Mouse (Mus musculus) midbrain, embryonic 14.5 days (tissue): Measurements from ENCODE around the gene Tmem266. TPM values are rescaled to one million over a fixed set of nuclear protein-coding genes. Genes with fewer than 3 reads are reported as not detected.
A peak's percentile ranks its signal among the peaks of the same experiment; 100 is the strongest.

Experiments used
- ATAC-seq: fragments of 200-750 bp; cut with Nextera tagmentation; 2 replicates; pipeline ENCODE4 v1.8.0; 2017; ENCODE audit warnings: moderate number of reproducible peaks, moderate library complexity; ENCODE audit not compliant: low FRiP score, low TSS enrichment
- DNase-seq: peaks from one replicate; pipeline ENCODE4 v3.0.0-alpha.2; 2015
- H3K27ac ChIP-seq: fragments of 300-500 bp; sonication (generic); replicated peaks from 2 replicates; pipeline ENCODE4 v1.5.1; 2014; ENCODE audit warnings: mild to moderate bottlenecking, low read depth, low read length, moderate library complexity
- H3K27me3 ChIP-seq: fragments of 300-500 bp; sonication (generic); 2 replicates; pipeline ENCODE4 v1.6.1; 2014; ENCODE audit warnings: low read length, control low read depth, mixed read lengths; ENCODE audit not compliant: control insufficient read depth, insufficient read depth
- H3K36me3 ChIP-seq: fragments of 300-500 bp; sonication (generic); 2 replicates; pipeline ENCODE4 v1.6.1; 2014; ENCODE audit warnings: low read length, control low read depth; ENCODE audit not compliant: control insufficient read depth, insufficient read depth
- H3K4me1 ChIP-seq: fragments of 300-500 bp; sonication (generic); 2 replicates; pipeline ENCODE4 v1.6.1; 2014; ENCODE audit warnings: mild to moderate bottlenecking, antibody characterized with exemption, low read length, control low read depth; ENCODE audit not compliant: control insufficient read depth, insufficient read depth
- H3K4me2 ChIP-seq: fragments of 300-500 bp; sonication (generic); 2 replicates; pipeline ENCODE4 v1.6.1; 2014; ENCODE audit warnings: mild to moderate bottlenecking, low read length, moderate library complexity
- H3K4me3 ChIP-seq: fragments of 300-500 bp; sonication (generic); replicated peaks from 2 replicates; pipeline ENCODE4 v1.5.1; 2014; ENCODE audit warnings: low read depth, low read length
- H3K9ac ChIP-seq: fragments of 300-500 bp; sonication (generic); replicated peaks from 2 replicates; pipeline ENCODE4 v1.6.1; 2014; ENCODE audit warnings: mild to moderate bottlenecking, low read length, moderate library complexity
- H3K9me3 ChIP-seq: fragments of 300-500 bp; sonication (generic); 2 replicates; pipeline ENCODE4 v1.6.1; 2016; ENCODE audit warnings: low read length, control low read depth, mixed read lengths; ENCODE audit not compliant: control insufficient read depth
- WGBS: fragments of 180-500 bp; shearing (Covaris S2); extraction: QIAGEN DNeasy Blood & Tissue Kit; methylation state at CpG from one replicate; pipeline ENCODE4 v1.1.7; 2014; 5-methylcytosine and 5-hydroxymethylcytosine counted together
- polyA plus RNA-seq: library from polyadenylated mRNA; unstranded; fragments of >200 nt; fragmentation: Nextera tagmentation; extraction: Ambion mirVana; gene quantifications from 2 replicates; pipeline ENCODE4 v1.2.1, GENCODE M21; 2014

The Tmem266 gene
- polyA plus RNA-seq, 1 experiment from 2014 or later, result 2.4 TPM

- no peak overlapping the region for H3K4me3 ChIP-seq
- no peaks in the 10 kb centered on the region for H3K36me3 ChIP-seq
- ATAC-seq (no peak), DNase-seq (no peak)
- no peaks in the 10 kb centered on the region for H3K4me1 ChIP-seq
- no peaks in the 10 kb centered on the region for H3K9me3 ChIP-seq
- H3K4me2 ChIP-seq, result no peak overlapping the region
- no peaks in the 10 kb centered on the region for H3K27me3 ChIP-seq
- no peak overlapping the region for H3K27ac ChIP-seq
- WGBS, result 91% methylated on average over 7 of the region's 7 CpGs
- no peak overlapping the region for H3K9ac ChIP-seq
These were observed 72.4 kb downstream of the Tmem266 start for GRCm38 (mm10) chr9:55398985-55399554.

GRCm38 (mm10) chr9:55402276-55402675 is 75.6 kb downstream of the Tmem266 start:
- DNase-seq (no peak), ATAC-seq (no peak)
- H3K36me3 ChIP-seq, result no peaks in the 10 kb centered on the region
- no peaks in the 10 kb centered on the region for H3K4me1 ChIP-seq
- no peak overlapping the region for H3K9ac ChIP-seq
- no peak overlapping the region for H3K4me3 ChIP-seq
- H3K27ac ChIP-seq, result no peak overlapping the region
- 81% methylated on average over 7 of the region's 7 CpGs for WGBS
- H3K9me3 ChIP-seq, result no peaks in the 10 kb centered on the region
- H3K4me2 ChIP-seq, result no peak overlapping the region
- no peaks in the 10 kb centered on the region for H3K27me3 ChIP-seq

GRCm38 (mm10) chr9:55404256-55404655 is 77.5 kb downstream of the Tmem266 start:
- H3K4me2 ChIP-seq, result no peak overlapping the region
- no peak overlapping the region for H3K9ac ChIP-seq
- no peaks in the 10 kb centered on the region for H3K36me3 ChIP-seq
- no peaks in the 10 kb centered on the region for H3K27me3 ChIP-seq
- DNase-seq (no peak), ATAC-seq (no peak)
- peaks cover 3% of the 10 kb centered on the region; the same call in 1 of the 2 replicates for H3K4me1 ChIP-seq
- WGBS, result 88% methylated on average over 3 of the region's 4 CpGs
- H3K9me3 ChIP-seq, result no peaks in the 10 kb centered on the region
- no peak overlapping the region for H3K4me3 ChIP-seq
- H3K27ac ChIP-seq, result no peak overlapping the region

DNA sequence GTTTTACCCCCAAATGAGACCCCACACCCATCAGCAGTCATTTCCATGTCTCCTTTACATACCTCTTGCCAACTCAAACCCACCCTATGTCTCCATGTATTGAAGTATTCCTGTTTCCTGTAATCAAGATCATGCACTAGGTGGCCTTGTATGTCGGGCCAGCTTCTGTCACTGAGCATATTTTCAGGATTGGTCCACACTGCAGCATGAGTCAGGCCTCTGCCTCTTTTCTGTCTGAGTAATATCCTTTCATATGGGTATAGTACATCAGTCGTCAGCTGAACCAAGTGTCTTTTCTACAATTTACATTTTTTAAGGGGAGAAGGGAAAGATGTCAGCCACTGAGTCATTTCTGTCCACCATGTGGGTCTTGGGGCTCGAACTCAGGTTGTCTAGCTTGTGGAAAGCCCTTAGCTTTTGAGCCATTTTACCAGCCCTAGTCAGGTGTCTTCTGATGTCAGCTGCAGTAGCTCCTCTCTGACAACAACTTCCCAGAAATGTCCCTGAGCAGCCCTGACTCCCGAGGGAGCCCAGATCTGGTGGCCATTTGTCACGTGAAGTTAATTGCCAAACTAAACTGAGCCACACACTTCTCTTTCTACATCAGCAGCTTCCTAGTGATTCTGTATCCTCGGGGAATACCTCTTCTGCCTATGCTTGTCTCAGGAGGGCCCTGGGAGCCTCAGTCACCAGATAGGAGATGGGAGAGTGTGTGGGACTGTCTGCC is 78.4 kb downstream of the Tmem266 start:
- no peak overlapping the region for H3K4me2 ChIP-seq
- no peak overlapping the region for H3K27ac ChIP-seq
- no peaks in the 10 kb centered on the region for H3K27me3 ChIP-seq
- H3K9ac ChIP-seq, result no peak overlapping the region
- no peaks in the 10 kb centered on the region for H3K9me3 ChIP-seq
- peaks cover 3% of the 10 kb centered on the region; the same call in 1 of the 2 replicates for H3K4me1 ChIP-seq
- 77% methylated on average over 6 of the region's 6 CpGs for WGBS
- no peaks in the 10 kb centered on the region for H3K36me3 ChIP-seq
- DNase-seq (no peak), ATAC-seq (no peak)
- H3K4me3 ChIP-seq, result no peak overlapping the region

DNA sequence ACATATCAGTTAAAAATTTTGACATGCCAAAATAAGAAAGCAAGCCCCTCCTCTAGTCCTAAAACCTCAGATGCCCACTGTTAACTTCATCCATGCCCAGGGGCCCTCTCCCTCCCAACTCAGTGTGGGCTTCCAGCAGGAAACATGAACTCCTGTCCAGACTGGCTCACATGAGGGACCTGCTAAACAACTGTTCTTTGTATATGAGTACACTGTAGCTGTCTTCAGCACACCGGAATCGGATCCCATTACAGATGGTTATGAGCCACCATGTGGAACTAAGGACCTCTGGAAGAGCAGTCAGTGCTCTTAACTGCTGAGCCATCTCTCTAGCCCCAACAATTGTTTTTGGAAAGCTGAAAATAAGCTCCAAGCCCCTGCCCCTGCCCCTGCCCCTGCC is 80.1 kb downstream of the Tmem266 start:
- no peak overlapping the region for H3K4me3 ChIP-seq
- DNase-seq (no peak), ATAC-seq (no peak)
- peaks cover 3% of the 10 kb centered on the region; the same call in 1 of the 2 replicates for H3K4me1 ChIP-seq
- H3K9ac ChIP-seq, result no peak overlapping the region
- no peak overlapping the region for H3K4me2 ChIP-seq
- no peaks in the 10 kb centered on the region for H3K9me3 ChIP-seq
- no peaks in the 10 kb centered on the region for H3K36me3 ChIP-seq
- H3K27me3 ChIP-seq, result no peaks in the 10 kb centered on the region
- 82% methylated on average over 2 of the region's 2 CpGs for WGBS
- H3K27ac ChIP-seq, result no peak overlapping the region

DNA sequence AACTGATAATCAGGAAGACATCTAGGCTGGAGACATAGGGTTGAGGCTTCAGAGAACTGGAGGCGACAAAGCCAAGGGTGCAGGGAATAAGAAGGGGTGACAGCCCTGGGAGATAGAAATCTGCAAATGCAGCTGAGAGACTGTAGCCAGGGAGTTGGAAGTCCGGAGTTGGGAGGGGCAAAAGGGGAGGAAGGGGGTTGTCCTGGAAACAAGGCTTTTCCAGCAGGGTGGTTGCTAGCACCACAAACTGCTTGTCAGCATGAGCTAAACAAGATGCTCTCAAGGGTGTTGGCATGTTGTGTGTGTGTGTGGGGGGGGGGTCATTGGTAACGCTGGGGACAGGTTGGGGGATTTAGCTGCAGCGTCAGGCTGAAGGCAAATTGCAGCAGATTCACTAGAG is 82.1 kb downstream of the Tmem266 start:
- peaks cover 3% of the 10 kb centered on the region; the same call in 1 of the 2 replicates for H3K4me1 ChIP-seq
- H3K27me3 ChIP-seq, result no peaks in the 10 kb centered on the region
- 24% methylated on average over 4 of the region's 4 CpGs for WGBS
- peak; percentile 56 for DNase-seq
- H3K36me3 ChIP-seq, result no peaks in the 10 kb centered on the region
- no peaks in the 10 kb centered on the region for H3K9me3 ChIP-seq
- ATAC-seq, result no peak
- no peak overlapping the region for H3K9ac ChIP-seq
- H3K4me2 ChIP-seq, result no peak overlapping the region
- no peak overlapping the region for H3K27ac ChIP-seq
- no peak overlapping the region for H3K4me3 ChIP-seq

DNA sequence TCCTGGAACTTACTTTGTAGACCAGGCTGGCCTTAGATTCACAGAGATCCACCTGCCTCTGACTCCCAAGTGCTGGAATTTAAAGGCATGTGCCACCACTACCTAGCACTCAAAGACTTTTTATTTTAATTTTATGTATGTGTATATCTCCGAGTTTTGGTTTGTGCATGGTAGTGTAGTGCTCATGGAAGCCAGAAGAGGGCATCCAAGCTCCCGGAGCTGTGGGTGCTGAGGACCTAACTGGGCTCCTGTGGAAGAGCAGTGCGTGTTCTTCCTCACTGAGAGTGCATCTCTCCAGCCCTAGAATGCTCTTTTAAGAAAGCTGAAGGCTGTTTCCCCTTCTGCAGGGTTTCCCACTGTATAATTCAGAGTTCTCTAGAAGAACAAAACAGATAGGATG is 83.1 kb downstream of the Tmem266 start:
- H3K9ac ChIP-seq, result no peak overlapping the region
- DNase-seq (no peak), ATAC-seq (no peak)
- no peak overlapping the region for H3K4me3 ChIP-seq
- no peak overlapping the region for H3K27ac ChIP-seq
- 45% methylated on average over 3 of the region's 3 CpGs for WGBS
- no peaks in the 10 kb centered on the region for H3K27me3 ChIP-seq
- H3K4me1 ChIP-seq, result peaks cover 3% of the 10 kb centered on the region; the same call in 1 of the 2 replicates
- H3K4me2 ChIP-seq, result no peak overlapping the region
- H3K9me3 ChIP-seq, result no peaks in the 10 kb centered on the region
- no peaks in the 10 kb centered on the region for H3K36me3 ChIP-seq

DNA sequence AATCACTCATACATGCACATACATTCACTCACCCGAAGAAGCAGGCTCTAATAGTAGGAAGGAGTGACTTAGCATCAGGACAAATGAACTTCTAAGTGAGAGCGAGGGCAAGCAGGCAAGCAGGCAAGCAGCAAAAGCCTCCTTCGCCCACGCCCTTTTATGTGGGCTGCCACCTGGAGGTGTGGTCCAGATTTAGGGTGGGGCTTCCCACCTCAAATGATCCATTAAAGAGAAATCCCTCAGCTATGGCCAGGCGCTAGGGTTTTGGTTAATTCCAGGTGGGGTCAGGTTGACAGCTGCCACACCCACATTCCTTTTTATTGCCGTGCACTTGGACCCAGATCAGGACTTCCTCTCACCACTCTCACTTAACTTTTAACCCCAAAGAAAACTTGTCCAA is 83.7 kb downstream of the Tmem266 start:
- Histone ChIP-seq H3K4me2 (no peak overlapping the region), H3K9ac (no peak overlapping the region), H3K4me3 (no peak overlapping the region), H3K9me3 (no peaks in the 10 kb centered on the region), H3K36me3 (no peaks in the 10 kb centered on the region), H3K4me1 (peaks cover 3% of the 10 kb centered on the region; the same call in 1 of the 2 replicates), H3K27me3 (no peaks in the 10 kb centered on the region), H3K27ac (no peak overlapping the region)
- WGBS, result 78% methylated on average over 6 of the region's 6 CpGs
- ATAC-seq (no peak), DNase-seq (no peak)

DNA sequence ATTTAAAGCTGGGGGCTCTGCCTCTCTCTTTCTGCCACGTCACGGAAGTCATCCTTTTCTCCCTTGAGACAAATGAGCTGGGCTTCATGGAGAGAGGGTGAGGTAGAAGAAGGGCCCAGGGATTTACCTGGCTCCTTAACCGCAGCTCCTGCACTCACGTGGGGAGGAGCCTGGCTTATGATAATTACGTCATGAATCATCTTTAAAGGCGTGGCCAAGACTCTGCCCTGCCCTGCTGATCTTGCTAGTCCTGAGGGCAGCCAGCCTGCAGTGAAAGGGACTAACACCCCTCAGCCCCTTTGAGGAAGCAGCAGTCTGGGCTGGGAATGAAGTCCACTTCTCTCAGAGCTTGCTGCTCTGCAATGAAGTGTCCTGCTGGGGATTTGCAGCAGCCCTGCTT is 84.4 kb downstream of the Tmem266 start:
- WGBS, result 28% methylated on average over 6 of the region's 6 CpGs
- Histone ChIP-seq H3K4me2 (no peak overlapping the region), H3K9me3 (no peaks in the 10 kb centered on the region), H3K9ac (no peak overlapping the region), H3K4me3 (no peak overlapping the region), H3K4me1 (peaks cover 3% of the 10 kb centered on the region; the same call in 1 of the 2 replicates), H3K27ac (no peak overlapping the region), H3K27me3 (no peaks in the 10 kb centered on the region), H3K36me3 (no peaks in the 10 kb centered on the region)
- no peak for ATAC-seq
- DNase-seq, result no peak
